Mouse (Mus musculus): ENCODE measurements at regions not wholly inside any gene's neighbourhood (a gene's known extent, or its start where the extent isn't known, plus 50 kb on each side); places are given as distances from the start of the nearest gene placed in this dataset.

GRCm38 (mm10) chr13:28671543-28671942, 282.0 kb downstream of the Sox4 start:
- no peak overlapping the region for H3K4me3 ChIP-seq (ENCODE audit: low read depth, low read length)
- no peaks in the 10 kb centered on the region for H3K27me3 ChIP-seq (ENCODE audit: control insufficient read depth, insufficient read depth, low read length)
- no peak overlapping the region for H3K9ac ChIP-seq (ENCODE audit: low read length)
- 47% methylated on average over 11 of the region's 11 CpGs for WGBS
- H3K27ac ChIP-seq (replicated peaks), result no peak overlapping the region
- H3K4me1 ChIP-seq (replicated peaks; ENCODE audit: control insufficient read depth, insufficient read depth), result no peaks in the 10 kb centered on the region
- H3K4me2 ChIP-seq (replicated peaks; ENCODE audit: low read depth), result no peak overlapping the region
- ATAC-seq (ENCODE audit: low FRiP score, low TSS enrichment) (no peak), DNase-seq (ENCODE audit: low spot score) (no peak)
- H3K9me3 ChIP-seq (ENCODE audit: control insufficient read depth, low read length), result no peaks in the 10 kb centered on the region
- no peak for TF ChIP-seq EP300 (optimal IDR thresholded peaks at IDR 0.05)
- no peak for TF ChIP-seq CTCF (IDR thresholded peaks at IDR 0.05; ENCODE audit: low read depth)
- no peaks in the 10 kb centered on the region for H3K36me3 ChIP-seq (ENCODE audit: control insufficient read depth, insufficient read depth, low read length)

DNA sequence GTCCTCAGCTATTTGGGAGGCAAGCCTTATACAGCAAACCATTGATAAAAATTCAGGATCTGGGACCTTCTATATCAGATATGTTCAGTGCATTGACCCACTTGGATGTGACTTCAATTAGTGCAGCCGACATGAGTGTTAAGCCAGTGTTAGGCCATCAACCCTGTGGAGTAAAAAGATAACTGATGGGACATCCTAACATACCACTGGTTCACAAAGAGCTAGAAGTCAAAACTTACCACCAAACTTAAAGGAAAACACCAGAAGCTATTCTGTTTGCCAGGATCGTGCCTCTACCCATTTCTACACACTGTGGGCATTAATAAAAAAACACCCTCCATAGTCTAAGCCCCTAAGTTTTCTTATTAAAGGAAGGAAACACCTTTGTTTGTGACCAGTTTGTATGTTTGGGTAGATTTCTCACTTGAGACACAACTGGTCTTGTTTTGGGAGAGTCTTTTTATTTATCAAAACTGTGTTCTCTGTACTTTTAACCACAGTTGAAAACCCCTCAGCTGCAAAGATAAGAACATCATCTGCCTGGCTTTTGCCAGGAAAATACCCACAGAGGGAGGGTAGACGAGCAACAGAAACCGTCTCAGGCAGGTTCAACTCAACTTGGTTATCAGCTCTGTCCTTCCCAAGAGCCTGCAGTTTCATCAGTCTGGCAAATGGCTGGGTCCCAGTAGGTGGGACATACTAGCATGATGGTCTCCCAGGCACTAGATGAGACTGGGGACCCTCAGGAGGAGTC, 283.5 kb downstream of the Sox4 start:
- Histone ChIP-seq H3K36me3 (ENCODE audit: control insufficient read depth, insufficient read depth, low read length) (no peaks in the 10 kb centered on the region), H3K4me2 (replicated peaks; ENCODE audit: low read depth) (no peak overlapping the region), H3K9ac (ENCODE audit: low read length) (no peak overlapping the region), H3K4me3 (ENCODE audit: low read depth, low read length) (no peak overlapping the region), H3K27me3 (ENCODE audit: control insufficient read depth, insufficient read depth, low read length) (no peaks in the 10 kb centered on the region), H3K27ac (replicated peaks) (no peak overlapping the region), H3K9me3 (ENCODE audit: control insufficient read depth, low read length) (no peaks in the 10 kb centered on the region), H3K4me1 (replicated peaks; ENCODE audit: control insufficient read depth, insufficient read depth) (no peaks in the 10 kb centered on the region)
- ATAC-seq (ENCODE audit: low FRiP score, low TSS enrichment) (no peak), DNase-seq (ENCODE audit: low spot score) (no peak)
- 89% methylated on average over 4 of the region's 4 CpGs for WGBS
- TF ChIP-seq EP300 (optimal IDR thresholded peaks at IDR 0.05) (no peak), CTCF (IDR thresholded peaks at IDR 0.05; ENCODE audit: low read depth) (no peak)

DNA sequence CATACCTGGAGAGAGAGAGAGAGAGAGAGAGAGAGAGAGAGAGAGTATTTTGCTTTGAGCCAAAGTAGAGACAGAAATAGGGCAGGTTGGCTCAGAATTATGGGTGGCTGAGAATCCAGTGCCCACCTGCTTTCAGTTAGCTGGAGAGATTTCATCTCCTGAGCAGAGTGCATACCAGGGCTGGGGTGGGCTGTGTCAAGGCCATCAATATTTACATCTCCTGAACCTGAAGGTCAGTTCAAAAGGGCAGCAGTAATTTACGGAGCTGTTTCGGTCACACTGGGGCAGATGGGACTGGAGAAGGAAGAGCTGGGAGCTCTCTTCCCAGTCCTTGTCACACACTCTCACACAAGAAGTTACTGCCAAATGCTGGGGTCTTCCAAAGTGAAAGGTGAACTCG, 286.7 kb downstream of the Sox4 start:
- no peak for TF ChIP-seq EP300 (optimal IDR thresholded peaks at IDR 0.05)
- no peak for TF ChIP-seq CTCF (IDR thresholded peaks at IDR 0.05; ENCODE audit: low read depth)
- ATAC-seq (ENCODE audit: low FRiP score, low TSS enrichment), result no peak
- 73% methylated on average over 3 of the region's 3 CpGs for WGBS

GRCm38 (mm10) chr13:28665150-28665549, 288.4 kb downstream of the Sox4 start:
- H3K4me1 ChIP-seq (replicated peaks; ENCODE audit: control insufficient read depth, insufficient read depth), result peaks cover 3% of the 10 kb centered on the region; the same call in 1 of the 2 replicates
- DNase-seq (ENCODE audit: low spot score) (no peak), ATAC-seq (ENCODE audit: low FRiP score, low TSS enrichment) (no peak)
- H3K4me3 ChIP-seq (ENCODE audit: low read depth, low read length), result no peak overlapping the region
- WGBS, result 44% methylated on average over 5 of the region's 5 CpGs
- H3K36me3 ChIP-seq (ENCODE audit: control insufficient read depth, insufficient read depth, low read length), result no peaks in the 10 kb centered on the region
- TF ChIP-seq CTCF (IDR thresholded peaks at IDR 0.05; ENCODE audit: low read depth), result no peak
- no peak for TF ChIP-seq EP300 (optimal IDR thresholded peaks at IDR 0.05)
- H3K27me3 ChIP-seq (ENCODE audit: control insufficient read depth, insufficient read depth, low read length), result no peaks in the 10 kb centered on the region
- no peak overlapping the region for H3K4me2 ChIP-seq (replicated peaks; ENCODE audit: low read depth)
- H3K9me3 ChIP-seq (ENCODE audit: control insufficient read depth, low read length), result no peaks in the 10 kb centered on the region
- no peak overlapping the region for H3K27ac ChIP-seq (replicated peaks)
- no peak overlapping the region for H3K9ac ChIP-seq (ENCODE audit: low read length)

More for the DNA sequence above, 286.7 kb downstream of the Sox4 start:
- Histone ChIP-seq H3K9me3 (ENCODE audit: control insufficient read depth, low read length) (no peaks in the 10 kb centered on the region), H3K4me2 (replicated peaks; ENCODE audit: low read depth) (no peak overlapping the region), H3K36me3 (ENCODE audit: control insufficient read depth, insufficient read depth, low read length) (no peaks in the 10 kb centered on the region), H3K27ac (replicated peaks) (no peak overlapping the region), H3K4me1 (replicated peaks; ENCODE audit: control insufficient read depth, insufficient read depth) (peaks cover 3% of the 10 kb centered on the region; the same call in 1 of the 2 replicates), H3K4me3 (ENCODE audit: low read depth, low read length) (no peak overlapping the region), H3K9ac (ENCODE audit: low read length) (no peak overlapping the region), H3K27me3 (ENCODE audit: control insufficient read depth, insufficient read depth, low read length) (no peaks in the 10 kb centered on the region)
- no peak for DNase-seq (ENCODE audit: low spot score)

- no peak overlapping the region for H3K27ac ChIP-seq (replicated peaks)
- DNase-seq (ENCODE audit: low spot score) (no peak), ATAC-seq (ENCODE audit: low FRiP score, low TSS enrichment) (no peak)
- H3K27me3 ChIP-seq (ENCODE audit: control insufficient read depth, insufficient read depth, low read length), result no peaks in the 10 kb centered on the region
- no peak for TF ChIP-seq CTCF (IDR thresholded peaks at IDR 0.05; ENCODE audit: low read depth)
- TF ChIP-seq EP300 (optimal IDR thresholded peaks at IDR 0.05), result no peak
- H3K9ac ChIP-seq (ENCODE audit: low read length), result no peak overlapping the region
- H3K9me3 ChIP-seq (ENCODE audit: control insufficient read depth, low read length), result no peaks in the 10 kb centered on the region
- no peaks in the 10 kb centered on the region for H3K36me3 ChIP-seq (ENCODE audit: control insufficient read depth, insufficient read depth, low read length)
- H3K4me3 ChIP-seq (ENCODE audit: low read depth, low read length), result no peak overlapping the region
- H3K4me2 ChIP-seq (replicated peaks; ENCODE audit: low read depth), result no peak overlapping the region
- H3K4me1 ChIP-seq (replicated peaks; ENCODE audit: control insufficient read depth, insufficient read depth), result peaks cover 3% of the 10 kb centered on the region; the same call in 1 of the 2 replicates
- WGBS, result 51% methylated on average over 4 of the region's 4 CpGs
Observed at GRCm38 (mm10) chr13:28664698-28665097, 288.8 kb downstream of the Sox4 start.

GRCm38 (mm10) chr13:28663950-28664681, 289.4 kb downstream of the Sox4 start:
- H3K4me2 ChIP-seq (replicated peaks; ENCODE audit: low read depth), result no peak overlapping the region
- no peaks in the 10 kb centered on the region for H3K27me3 ChIP-seq (ENCODE audit: control insufficient read depth, insufficient read depth, low read length)
- no peak for TF ChIP-seq EP300 (optimal IDR thresholded peaks at IDR 0.05)
- TF ChIP-seq CTCF (IDR thresholded peaks at IDR 0.05; ENCODE audit: low read depth), result no peak
- DNase-seq (ENCODE audit: low spot score) (no peak), ATAC-seq (ENCODE audit: low FRiP score, low TSS enrichment) (no peak)
- no peaks in the 10 kb centered on the region for H3K36me3 ChIP-seq (ENCODE audit: control insufficient read depth, insufficient read depth, low read length)
- no peak overlapping the region for H3K9ac ChIP-seq (ENCODE audit: low read length)
- no peak overlapping the region for H3K4me3 ChIP-seq (ENCODE audit: low read depth, low read length)
- H3K4me1 ChIP-seq (replicated peaks; ENCODE audit: control insufficient read depth, insufficient read depth), result peaks cover 3% of the 10 kb centered on the region; the same call in 1 of the 2 replicates
- WGBS, result 54% methylated on average over 7 of the region's 7 CpGs
- H3K27ac ChIP-seq (replicated peaks), result no peak overlapping the region
- H3K9me3 ChIP-seq (ENCODE audit: control insufficient read depth, low read length), result no peaks in the 10 kb centered on the region
